Mouse (Mus musculus) kidney, adult 8-10 months (tissue): ENCODE measurements around the gene Zfp423.

Source experiments
- DNase-seq, 2 experiments: peaks; one replicate each; pipeline ENCODE4 v3.0.0; 2022

Zfp423 gene

DNA sequence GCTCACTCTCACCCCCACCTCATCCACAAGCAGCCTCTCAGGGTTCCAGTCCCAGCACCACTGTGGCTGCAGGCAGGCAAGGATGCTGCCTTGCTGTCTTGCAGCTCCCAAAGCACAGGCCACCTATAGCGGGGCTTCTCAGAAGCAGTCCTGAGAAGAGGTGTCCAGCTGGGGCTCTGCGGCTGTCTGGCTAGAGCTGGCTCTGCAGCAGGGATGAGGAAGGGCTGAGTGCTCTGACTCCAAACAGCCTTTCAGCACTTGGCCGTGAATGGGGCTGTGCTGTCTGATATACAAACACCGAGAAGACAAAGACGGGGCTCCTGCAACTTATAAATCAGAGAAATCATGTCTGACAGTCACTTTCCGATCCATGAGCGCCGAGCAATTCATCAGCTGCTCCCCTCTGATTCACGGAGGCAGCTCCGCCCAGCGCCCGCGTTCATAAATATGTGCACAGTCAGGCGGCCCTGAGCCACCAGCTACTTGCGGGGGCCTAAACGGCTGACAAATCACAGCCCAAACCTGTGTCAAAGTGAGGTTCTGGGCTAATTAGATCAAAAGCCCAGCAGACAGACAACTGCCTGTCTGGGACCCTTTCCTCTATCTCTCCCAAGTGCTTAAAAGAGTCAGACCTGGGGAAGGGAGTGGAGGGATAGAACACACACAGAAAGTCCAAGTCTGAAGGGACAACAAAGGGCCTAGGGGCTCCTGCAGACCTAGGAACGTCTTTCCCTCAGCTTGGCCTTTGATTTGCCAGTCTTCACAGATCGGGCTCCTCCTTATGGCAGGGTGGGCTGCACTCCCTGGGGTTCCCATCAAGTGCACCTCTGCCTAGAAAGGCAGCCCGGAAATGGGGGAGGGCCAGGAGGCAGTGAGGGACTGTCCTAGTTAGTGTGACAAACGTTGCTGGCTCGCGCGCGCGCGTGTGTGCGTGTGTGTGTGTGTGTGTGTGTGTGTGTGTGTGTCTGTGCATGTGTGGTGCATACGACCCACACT lies 269.0 kb downstream of the Zfp423 start:
- no peak for DNase-seq

DNA sequence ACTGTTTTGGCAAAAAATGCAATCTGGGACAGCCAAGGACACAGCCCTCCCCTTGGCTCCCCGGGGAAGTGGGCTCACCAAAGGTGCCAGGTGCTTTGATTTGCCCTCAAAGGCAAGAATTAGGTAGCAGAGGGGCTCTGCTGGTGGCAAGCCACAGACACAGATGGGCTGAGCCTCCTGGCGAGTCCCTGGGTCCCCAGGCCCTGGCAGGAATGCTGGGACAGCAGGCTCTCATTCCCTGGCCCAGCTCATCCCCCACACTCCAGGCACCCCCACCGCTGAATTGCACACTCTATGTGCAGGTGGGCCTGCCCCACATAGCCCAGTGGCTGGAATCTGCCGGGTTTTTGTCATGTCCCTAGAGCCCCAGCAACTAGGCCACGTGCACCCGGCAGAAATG lies 270.2 kb downstream of the Zfp423 start:
- no peak for DNase-seq

DNA sequence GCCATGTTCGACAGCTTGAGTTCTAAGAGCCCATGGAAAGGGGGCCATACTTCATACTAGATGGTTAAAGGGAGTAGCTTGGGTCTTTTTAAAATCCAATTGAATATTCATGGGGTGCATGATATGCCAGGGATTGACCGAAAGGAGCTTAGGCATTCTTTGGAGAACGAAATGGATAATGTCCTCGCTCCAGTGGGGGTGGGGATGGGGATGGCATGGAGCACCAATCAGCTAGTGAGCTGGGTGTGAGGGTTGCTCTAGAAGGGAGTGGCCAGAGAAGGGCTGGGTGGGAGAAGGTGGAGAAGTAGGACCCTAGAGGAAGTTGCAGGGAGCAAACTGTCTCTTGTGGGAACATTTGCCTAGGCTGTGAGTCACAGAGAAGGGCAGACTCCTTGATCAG lies 271.0 kb downstream of the Zfp423 start:
- no peak for DNase-seq

DNA sequence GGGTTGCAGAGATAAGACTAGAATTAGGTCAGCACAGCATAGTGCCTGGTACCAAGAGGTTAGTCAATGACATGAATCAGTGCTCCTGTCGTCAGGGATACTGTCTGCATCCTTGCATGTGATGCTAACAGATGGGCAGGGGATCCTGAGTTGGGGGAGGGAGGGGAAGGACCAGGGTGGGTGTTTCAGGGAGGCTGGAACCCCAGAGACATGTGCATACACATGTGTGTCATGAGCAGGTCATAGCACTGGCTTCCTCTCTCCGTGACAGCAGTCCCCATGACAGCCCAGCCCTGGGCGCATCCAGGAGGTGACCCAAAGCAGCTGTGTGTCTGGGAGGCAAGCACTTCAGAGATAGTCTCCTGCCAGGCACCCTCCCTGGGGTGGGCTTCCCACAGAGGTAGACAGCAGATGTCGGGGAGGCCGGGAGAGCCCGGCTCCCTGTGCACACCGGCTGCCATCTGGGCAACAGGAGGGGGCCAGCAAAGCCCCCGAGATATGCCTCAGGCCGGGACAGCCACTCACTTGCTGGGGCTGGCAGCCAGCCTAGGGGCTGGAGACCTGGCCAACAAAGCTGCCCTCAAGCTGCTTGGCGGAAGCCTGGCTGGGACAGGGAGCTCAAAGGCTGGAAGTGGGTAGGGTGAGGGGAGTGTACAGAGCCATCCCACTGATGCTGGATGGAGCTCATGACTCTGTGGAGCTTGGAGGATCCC lies 272.3 kb downstream of the Zfp423 start:
- DNase-seq = no peak

DNA sequence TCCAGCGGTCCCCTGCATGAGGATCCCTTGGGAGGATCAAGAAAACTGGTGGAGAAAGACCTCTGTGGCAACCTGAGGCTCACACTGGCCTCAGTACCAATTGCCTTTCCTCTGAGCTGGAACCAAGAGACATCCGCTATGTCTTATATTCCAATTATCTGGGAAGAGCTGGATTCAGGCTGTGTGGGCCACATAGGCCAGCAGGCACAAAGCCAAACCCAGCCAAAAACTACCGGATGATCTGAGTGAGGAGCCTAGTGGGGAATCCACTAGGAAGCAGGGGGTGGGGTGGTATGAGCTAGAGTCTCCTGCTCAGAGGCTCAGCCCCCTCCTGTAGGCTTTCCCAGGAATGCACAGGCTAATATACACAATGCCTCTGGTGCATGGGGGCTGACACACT lies 273.4 kb downstream of the Zfp423 start:
- DNase-seq = no peak

DNA sequence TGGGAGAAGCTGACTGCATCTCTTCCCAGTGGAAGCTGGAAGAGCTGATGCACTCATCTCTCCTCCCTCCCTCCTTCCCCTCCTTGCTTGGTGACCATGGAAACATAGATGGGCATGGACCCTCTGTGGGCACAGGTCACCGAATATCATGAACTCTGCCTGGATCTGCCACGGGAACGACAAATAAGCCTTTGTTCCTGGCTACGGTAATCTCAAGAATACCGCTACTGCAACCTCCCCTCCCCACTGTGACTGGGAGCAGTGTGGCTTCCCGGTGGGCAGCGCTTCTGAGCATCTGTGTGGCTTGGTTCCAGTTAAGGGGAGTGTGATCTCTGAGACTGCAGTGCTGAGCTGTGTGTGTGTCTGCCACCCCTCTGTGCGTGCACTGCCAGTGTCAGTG lies 274.0 kb downstream of the Zfp423 start:
- no peak for DNase-seq

DNA sequence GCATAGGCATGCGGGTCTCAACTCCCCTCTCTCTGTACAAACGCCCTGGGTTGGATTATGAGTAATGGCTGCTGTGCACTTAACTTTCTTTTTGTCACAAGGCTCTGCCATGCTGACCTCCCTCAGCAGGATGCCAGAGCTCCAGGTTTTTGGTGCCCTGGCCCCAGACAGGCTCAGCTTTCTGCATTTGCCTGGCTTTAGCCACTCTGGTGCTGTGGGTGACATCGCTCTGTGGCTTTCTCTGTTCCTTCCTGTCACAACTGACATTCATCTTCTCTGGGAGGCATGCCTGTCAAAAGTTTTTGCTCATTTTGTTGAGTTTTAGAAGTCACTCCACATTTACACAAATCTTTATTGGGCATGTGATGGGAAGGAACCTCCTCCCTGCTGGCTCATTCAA lies 277.3 kb downstream of the Zfp423 start:
- DNase-seq = no peak

DNA sequence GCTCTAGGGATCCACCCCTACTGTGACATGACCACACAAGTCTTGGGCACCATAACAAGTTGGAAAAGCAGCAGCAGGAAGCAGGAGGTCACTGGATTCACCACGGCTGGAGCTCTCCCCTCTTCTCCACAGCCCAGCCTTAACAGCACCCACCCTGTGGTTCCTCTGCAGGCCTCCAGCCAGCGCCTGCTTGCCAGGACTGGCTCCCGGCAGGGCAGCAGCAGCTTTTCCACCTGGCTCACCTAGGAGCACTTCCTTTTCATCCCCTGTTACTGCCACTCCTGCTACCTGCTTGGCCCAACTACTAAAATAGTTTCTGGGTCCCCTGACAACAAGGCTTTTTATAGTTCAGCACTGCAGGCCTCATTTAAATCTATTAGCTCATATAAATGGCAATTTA lies 279.4 kb downstream of the Zfp423 start:
- DNase-seq = no peak

DNA sequence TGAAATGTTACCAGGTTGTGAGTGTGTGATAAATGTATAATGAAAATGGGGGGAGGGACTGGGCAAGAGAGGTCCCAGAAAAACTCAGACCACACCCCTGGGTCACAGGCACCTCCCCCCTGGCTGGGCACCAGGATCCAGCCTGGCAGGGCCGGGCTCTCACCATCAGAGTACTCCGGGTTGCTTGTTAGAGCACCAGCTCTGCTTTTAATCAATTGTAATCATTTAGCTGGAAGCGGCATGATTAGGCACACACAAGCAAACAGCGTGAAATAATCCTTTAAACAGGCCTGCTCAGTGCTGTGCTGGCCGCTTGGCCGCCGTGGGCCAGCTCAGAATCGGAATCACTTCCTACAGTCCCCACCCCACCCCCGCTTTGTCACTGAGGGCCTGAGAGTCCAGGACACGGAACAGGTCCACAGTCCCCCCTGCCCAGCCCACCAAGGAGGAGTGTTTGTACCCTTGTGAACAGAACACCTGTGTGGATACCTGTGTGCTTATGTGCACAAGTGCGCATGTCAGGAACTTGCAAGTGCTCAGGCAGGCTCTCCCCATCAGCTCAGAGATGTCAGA lies 279.9 kb downstream of the Zfp423 start:
- DNase-seq = no peak

DNA sequence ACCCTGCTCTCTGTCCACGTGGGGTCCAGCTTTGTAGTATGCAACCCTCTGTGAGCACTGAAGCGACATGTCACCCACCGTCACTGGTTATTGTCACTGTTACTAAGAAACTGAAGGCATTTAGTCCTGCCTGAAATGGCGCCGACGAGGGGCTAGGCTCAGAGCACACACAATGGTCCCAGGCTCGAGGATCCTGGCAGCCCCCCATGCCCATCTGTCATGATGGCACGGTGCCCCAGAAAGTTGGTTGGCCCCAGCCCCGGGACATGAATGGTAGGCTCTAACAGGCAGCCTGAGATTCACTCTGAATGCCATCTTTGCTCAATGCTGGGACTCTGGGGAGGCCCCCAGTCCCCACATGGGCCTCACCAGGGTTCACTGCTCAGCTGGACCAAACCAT lies 284.0 kb downstream of the Zfp423 start:
- no peak for DNase-seq

DNA sequence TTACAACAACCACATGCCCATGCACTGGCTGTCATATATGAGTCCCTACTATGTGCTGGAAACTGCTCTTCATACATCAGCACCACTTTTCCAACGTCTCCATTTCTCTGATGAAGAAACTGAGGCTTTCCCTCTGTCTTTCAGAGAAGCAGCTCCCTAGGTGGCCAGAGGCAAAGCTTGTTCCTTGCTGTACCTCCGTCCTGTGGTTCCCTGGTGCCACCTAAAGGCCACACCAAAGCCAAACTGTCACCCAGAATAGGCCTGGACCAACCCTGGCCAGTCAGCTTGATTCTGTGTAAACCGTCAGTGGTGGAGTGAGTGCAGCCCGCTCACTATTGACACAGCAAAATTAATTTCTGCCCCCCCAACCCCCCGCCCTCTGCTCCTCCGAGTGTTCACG lies 285.2 kb downstream of the Zfp423 start:
- no peak for DNase-seq

DNA sequence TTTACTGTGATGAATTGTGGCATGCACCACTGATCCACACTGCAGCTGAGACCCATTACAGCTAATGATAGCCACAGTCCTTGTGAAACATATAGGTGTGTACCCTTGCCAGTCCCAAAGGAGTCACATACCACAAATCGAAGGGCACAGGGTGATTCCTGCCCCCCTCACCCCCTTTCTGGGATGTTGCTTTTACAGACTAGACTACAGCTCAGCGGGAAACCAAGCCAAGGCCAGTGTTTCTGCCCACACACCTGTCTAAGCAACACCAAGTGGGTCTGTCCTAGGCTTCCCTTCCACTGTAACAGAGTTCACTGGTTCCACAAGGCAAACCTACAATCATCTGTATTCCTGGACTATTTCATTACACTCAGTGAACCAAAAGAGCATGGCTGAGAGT lies 287.2 kb downstream of the Zfp423 start:
- no peak for DNase-seq

DNA sequence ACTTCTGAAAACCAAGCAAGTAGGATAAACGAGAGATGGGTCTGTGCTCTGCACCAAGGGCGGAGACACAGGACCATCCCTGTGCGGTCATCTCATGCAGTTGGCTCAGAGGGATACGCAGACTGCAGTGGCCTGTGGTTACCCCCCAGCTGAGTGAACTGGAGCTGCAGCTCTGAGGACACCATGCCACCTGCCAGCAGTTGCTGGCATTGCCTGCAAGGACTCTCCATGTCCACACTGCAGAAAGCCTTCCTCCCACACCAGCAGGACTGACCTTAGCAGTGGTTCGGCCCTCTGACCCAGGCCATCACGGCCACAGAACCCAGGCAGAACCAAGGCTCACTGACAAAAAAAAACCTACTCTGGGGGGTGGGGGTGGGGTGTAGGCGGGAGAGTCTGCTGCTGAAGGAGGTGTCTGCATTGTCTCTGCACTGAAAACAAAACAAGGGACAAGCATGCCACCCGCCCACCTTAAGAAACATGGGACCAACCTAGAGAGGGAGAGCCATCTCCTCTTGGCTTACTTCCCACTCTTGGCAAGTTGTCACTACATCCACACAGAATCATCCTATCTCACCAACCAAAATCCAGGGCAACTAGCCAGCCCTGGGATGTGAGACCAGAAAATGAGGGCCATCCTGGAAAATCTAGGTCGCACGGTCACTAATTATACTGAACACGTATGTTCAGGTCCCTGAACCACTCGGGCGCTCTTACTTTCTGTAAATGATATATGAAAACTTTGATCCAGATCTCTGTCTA lies 288.0 kb downstream of the Zfp423 start:
- no peak for DNase-seq

DNA sequence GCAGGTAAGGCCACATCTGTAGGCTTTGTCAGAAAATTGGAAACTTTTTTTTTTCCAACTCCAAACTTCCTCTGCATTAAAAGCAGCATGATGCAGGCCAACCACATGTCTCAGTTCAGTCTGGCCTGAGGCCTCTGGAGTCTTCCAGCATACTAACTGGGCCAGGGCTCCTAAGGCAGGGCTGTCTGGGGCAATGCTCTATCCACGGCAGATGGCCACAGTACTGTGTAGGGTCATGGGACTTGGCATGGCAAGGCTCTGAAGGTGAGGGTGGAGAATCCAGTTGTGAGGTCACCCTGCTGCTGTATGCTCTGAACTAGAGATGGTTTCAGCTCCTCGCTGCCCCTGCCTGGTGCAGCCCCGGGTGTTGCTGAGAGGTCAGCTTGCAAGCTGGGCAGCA lies 289.2 kb downstream of the Zfp423 start:
- no peak for DNase-seq

DNA sequence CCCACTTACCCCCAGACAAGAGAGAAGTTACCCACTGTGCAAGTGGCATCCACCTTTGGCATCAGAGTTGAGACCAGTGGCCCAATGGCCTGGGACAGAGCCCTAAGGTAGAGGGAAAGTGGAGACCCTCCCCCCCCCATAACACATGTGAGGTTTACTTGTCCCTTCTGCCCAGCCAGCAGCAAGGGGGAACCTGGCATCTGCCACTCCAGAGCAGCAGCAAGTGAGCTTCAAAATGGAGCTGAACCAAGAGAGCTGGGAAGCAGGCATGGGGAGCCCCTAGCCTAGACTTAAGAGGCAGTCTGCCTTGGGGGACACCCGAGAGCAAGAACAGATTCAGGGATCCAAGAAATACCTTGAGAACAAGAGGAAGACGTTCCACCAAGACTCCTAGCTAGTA lies 290.7 kb downstream of the Zfp423 start:
- no peak for DNase-seq

DNA sequence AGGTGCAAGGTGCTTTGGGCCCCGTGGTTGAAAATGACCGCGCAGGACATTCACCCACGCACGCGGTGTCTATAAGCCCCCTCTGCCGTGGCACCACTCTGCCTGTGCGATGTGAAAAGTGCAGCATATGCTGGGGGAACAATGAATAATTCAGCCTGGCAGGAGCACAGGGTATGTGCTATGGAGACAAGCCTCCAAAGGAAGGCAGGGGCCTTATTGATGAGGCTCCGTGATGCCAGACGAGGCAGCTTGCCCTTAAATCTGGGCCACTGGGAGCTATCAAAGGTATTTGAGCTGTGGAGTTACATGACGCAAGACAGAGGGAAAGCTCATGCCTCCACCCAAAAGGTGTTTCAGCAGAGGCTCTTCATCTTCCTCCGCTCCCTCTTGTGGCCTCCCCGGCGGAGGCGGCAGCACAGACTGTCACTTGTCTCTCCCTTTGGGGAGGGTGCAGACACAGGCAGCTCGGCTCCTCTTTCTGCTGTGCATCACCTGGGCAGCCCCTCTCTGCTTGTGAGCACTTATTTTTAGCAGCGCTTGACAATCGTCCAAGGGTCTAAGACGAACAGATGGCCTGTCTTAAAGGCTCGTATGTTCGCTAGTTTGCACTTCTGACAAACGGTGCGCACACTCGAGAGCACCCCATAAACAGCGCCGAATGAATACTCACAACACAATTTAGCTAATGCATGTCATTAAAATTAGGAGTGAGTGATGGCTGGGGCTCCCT lies 291.3 kb downstream of the Zfp423 start:
- DNase-seq = no peak

DNA sequence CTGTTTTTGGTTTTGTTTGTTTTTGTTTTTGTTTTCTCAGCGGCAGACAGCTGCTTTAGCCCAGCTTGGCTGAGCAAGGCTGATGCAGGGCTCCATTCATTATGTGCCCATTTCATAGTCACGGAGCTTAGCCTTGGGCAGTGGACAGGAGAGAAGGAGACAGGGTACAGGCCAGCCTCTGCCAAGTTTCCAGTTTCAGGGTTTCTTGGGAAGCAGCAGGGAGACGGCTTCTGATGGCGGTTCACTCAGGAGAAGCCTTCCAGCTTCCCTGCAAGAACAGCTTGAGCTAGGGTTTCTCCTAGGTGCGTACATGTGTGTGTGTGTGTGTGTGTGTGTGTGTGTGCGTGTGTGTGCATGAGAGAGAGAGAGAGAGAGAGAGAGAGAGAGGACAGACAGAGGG lies 292.1 kb downstream of the Zfp423 start:
- DNase-seq = no peak

DNA sequence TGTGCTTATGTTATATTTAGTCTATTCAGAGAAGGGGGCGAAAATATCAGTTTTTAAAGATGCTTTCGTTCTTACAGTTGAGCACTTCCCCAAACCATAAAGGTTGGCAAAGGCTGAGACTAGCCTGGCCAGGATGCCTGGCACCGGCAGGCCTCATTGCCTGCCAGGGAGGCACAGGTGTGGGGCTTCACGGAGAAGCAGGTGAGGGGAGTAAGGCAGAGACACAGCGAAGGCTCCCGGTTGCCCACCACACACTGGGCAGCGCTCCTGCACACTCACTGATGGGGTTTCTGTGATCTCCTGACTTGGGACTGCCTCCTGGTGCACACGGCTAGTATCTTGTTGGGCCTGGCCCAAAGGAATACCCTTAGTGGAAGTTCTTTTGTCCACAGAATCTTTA lies 294.1 kb downstream of the Zfp423 start:
- no peak for DNase-seq

DNA sequence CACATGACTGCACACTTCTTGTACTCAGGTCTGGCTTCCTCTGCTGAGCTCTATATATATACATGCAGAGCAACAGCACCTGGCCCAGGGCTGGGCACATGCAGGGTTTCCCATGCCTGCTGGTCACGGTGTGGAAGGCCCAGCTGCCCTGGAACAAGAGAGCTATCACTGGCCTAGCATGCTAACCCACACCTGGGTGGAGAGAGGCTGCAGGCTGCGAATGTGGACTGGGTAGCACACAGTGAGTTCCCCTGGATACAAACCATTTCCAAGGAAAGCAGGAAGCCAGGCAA lies 295.2 kb downstream of the Zfp423 start:
- DNase-seq = no peak

DNA sequence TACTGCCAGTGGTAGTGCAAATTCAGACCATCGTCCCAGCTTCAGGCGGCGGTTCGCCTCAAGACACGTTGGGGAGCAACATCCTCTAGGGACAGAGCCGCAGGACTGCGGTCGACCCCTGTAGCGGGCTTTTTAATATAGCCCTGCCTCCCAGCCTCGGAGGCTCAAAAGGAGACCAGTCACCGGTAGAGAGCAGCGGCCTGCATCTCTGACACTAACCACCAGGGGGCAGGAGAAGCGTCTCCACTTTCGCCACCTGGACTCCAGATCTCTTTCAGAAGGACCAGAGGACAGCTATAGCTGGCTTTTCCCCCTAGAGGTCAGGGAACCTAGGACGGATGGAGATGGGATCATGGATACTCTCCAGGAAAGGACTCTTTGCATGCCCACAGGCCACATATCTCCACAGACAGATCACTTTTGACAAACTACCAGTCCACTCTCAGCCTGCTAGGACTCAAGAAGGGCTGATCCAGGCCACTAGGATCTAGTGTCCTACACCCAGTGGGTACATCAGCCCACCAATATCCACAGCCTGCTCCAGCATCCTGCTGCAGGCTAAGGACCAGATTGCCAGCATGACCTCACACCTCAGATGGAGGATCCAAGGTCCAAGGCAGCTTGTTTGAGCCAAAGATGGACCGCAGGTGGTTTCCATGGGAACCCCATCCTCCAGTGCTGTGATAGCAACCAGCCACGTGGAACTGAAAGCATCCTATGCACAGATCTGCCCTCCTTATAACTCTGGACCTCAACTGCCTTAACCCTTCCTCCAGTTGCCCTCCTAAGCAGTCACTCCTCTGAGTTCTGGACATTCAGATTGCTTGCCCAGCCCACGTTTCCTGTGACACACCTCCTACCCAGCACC lies 295.8 kb downstream of the Zfp423 start:
- peak; percentile 16 to 75 for DNase-seq

DNA sequence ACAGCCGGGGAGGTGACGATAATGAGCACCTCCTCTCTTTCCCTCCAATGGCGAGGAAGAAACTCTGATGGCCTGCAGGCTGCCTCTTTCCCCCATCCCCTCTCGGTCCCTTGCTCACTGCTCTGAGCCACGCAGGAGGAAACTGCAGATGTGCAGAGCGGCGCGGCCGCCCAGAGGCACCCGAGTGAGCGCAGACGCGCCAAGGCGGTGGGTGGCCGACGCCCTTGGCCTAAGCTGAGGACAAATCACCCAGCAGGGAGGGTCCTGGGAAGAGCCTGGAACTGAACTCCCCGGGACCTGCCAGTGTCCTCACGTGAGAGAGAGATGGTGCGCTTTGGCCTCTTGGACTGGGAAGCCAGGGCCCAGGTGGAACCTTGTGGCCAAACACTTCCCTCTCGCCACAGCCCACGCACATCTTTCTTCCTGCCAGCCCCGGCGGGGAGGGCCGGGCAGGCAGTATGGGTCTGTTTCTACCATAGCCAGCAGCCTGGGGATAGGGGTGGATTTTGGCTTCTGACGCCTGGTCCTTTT lies 296.5 kb downstream of the Zfp423 start:
- DNase-seq = no peak
